Comparison of ENCODE assay signal across 10 mouse cellular contexts in genomic region chr3:62341496-62342205, GRCm38 (mm10). TPM values are rescaled to one million over a fixed set of nuclear protein-coding genes. Genes with fewer than 3 reads are reported as not detected.
DNase-seq lines count a peak whose midpoint lies in the region; ATAC-seq and TF ChIP-seq lines count a peak whose summit lies in the region.
"Had no signal": no experiment of that assay in that cellular context is flagged by ENCODE, and none has a peak within 500 bp of the region (broad histone marks: within the 10 kb centered on the region; RNA-seq: fewer than 3 reads in every experiment).

No protein-coding gene starts in this region.

- peaks cover 5% of the 10 kb centered on the region for H3K4me1 ChIP-seq in kidney, postnatal 0 days (replicated peaks; ENCODE audit: insufficient read depth, low read length)
- peaks cover 7% of the 10 kb centered on the region; the same call in 1 of the 2 replicates for H3K4me1 ChIP-seq in forebrain, embryonic 11.5 days (replicated peaks; ENCODE audit: control insufficient read depth, insufficient read depth, low read length)
- peaks cover 12% of the 10 kb centered on the region; the same call in 1 of the 2 replicates for H3K4me1 ChIP-seq in intestine, postnatal 0 days (replicated peaks; ENCODE audit: control insufficient read depth, insufficient read depth, low read length)
- 0 out of 2 replicates have a peak, but pooled peaks cover 2% of the 10 kb centered on the region for H3K4me1 ChIP-seq in neural tube, embryonic 14.5 days (ENCODE audit: control insufficient read depth, insufficient read depth, low read length)

- no peak overlapping the region for H3K4me3 ChIP-seq in kidney, postnatal 0 days (replicated peaks; ENCODE audit: low read depth, low read length)
- no peak overlapping the region for H3K4me3 ChIP-seq in forebrain, embryonic 11.5 days (ENCODE audit: low read depth, low read length)
- peak overlapping the region; percentile 85 for H3K4me3 ChIP-seq in intestine, postnatal 0 days (ENCODE audit: low read depth, low read length)
- H3K4me3 ChIP-seq in neural tube, embryonic 14.5 days (ENCODE audit: low read depth, low read length): peak overlapping the region; percentile 75

- no peak for ATAC-seq in kidney, postnatal 0 days (replicated peaks; ENCODE audit: low FRiP score, low read depth)
- ATAC-seq in forebrain, embryonic 11.5 days (replicated peaks; ENCODE audit: low FRiP score): no peak
- ATAC-seq in intestine, postnatal 0 days: no peak
- no peak for ATAC-seq in neural tube, embryonic 14.5 days (ENCODE audit: low read depth)
- ATAC-seq in erythroid progenitor cell, adult 5-6 weeks (replicated peaks; ENCODE audit: low FRiP score, poor library complexity, severe bottlenecking): no peak

- no peak overlapping the region for H3K27ac ChIP-seq in kidney, postnatal 0 days
- no peak overlapping the region for H3K27ac ChIP-seq in forebrain, embryonic 11.5 days (ENCODE audit: low read depth, low read length)
- no peak overlapping the region for H3K27ac ChIP-seq in intestine, postnatal 0 days (ENCODE audit: low read depth, low read length)
- no peak overlapping the region for H3K27ac ChIP-seq in neural tube, embryonic 14.5 days (ENCODE audit: low read depth, low read length)

- WGBS in kidney, postnatal 0 days: 34% methylated on average over 3 of the region's 3 CpGs
- 9% methylated on average over 3 of the region's 3 CpGs for WGBS in forebrain, embryonic 11.5 days
- WGBS in intestine, postnatal 0 days: 22% methylated on average over 3 of the region's 3 CpGs
- WGBS in neural tube, embryonic 14.5 days: 17% methylated on average over 3 of the region's 3 CpGs

- H3K27me3 ChIP-seq in kidney, postnatal 0 days (ENCODE audit: insufficient read depth, low read length): no peaks in the 10 kb centered on the region
- H3K27me3 ChIP-seq in forebrain, embryonic 11.5 days (ENCODE audit: control insufficient read depth, insufficient read depth, low read length): peaks cover 7% of the 10 kb centered on the region; the same call in 1 of the 2 replicates
- H3K27me3 ChIP-seq in intestine, postnatal 0 days (replicated peaks; ENCODE audit: control insufficient read depth, insufficient read depth, low read length): no peaks in the 10 kb centered on the region
- H3K27me3 ChIP-seq in neural tube, embryonic 14.5 days (ENCODE audit: control insufficient read depth, insufficient read depth, low read length): no peaks in the 10 kb centered on the region

- 0 out of 2 replicates have a peak, but pooled peaks cover 3% of the 10 kb centered on the region for H3K36me3 ChIP-seq in kidney, postnatal 0 days (ENCODE audit: insufficient read depth, low read length)
- H3K36me3 ChIP-seq in forebrain, embryonic 11.5 days (ENCODE audit: control insufficient read depth, insufficient read depth, low read length): no peaks in the 10 kb centered on the region
- peaks cover 7% of the 10 kb centered on the region for H3K36me3 ChIP-seq in intestine, postnatal 0 days (ENCODE audit: control insufficient read depth, insufficient read depth)
- H3K36me3 ChIP-seq in neural tube, embryonic 14.5 days (ENCODE audit: control insufficient read depth, insufficient read depth, low read length): no peaks in the 10 kb centered on the region

- no peaks in the 10 kb centered on the region for H3K9me3 ChIP-seq in kidney, postnatal 0 days (replicated peaks; ENCODE audit: low read length)
- no peaks in the 10 kb centered on the region for H3K9me3 ChIP-seq in forebrain, embryonic 11.5 days (ENCODE audit: control insufficient read depth, low read length)
- no peaks in the 10 kb centered on the region for H3K9me3 ChIP-seq in intestine, postnatal 0 days (ENCODE audit: control insufficient read depth)
- H3K9me3 ChIP-seq in neural tube, embryonic 14.5 days (ENCODE audit: control insufficient read depth, low read length): no peaks in the 10 kb centered on the region

- no peak for TF ChIP-seq CTCF in kidney, postnatal 0 days (IDR thresholded peaks at IDR 0.05; ENCODE audit: low read depth)
- TF ChIP-seq CTCF in intestine, postnatal 0 days (IDR thresholded peaks at IDR 0.05; ENCODE audit: low read depth): no peak

- H3K9ac ChIP-seq in kidney, postnatal 0 days (ENCODE audit: low read depth, low read length): no peak overlapping the region
- H3K9ac ChIP-seq in forebrain, embryonic 11.5 days (ENCODE audit: low read length): no peak overlapping the region
- H3K9ac ChIP-seq in intestine, postnatal 0 days (ENCODE audit: low read depth, low read length): no peak overlapping the region
- no peak overlapping the region for H3K9ac ChIP-seq in neural tube, embryonic 14.5 days (replicated peaks; ENCODE audit: low read depth, low read length)

- peak overlapping the region; percentile 91; the same call in 1 of the 2 replicates for H3K4me2 ChIP-seq in kidney, postnatal 0 days (ENCODE audit: low read length)
- H3K4me2 ChIP-seq in forebrain, embryonic 11.5 days (ENCODE audit: low read depth, low read length, severe bottlenecking): peak overlapping the region; percentile 20; the same call in 1 of the 2 replicates
- H3K4me2 ChIP-seq in intestine, postnatal 0 days (replicated peaks; ENCODE audit: low read depth): peak overlapping the region; percentile 67
- peak overlapping the region; percentile 69 for H3K4me2 ChIP-seq in neural tube, embryonic 14.5 days (ENCODE audit: low read depth, low read length)

- no peak for DNase-seq in kidney, postnatal 0 days (ENCODE audit: low spot score)
- no peak for DNase-seq in kidney, postnatal 4 days
- no peak for DNase-seq in forebrain, embryonic 11.5 days (ENCODE audit: low spot score)
- DNase-seq in layer of hippocampus, adult 8-10 months (ENCODE audit: low spot score in 2 of 2): no peak
- no peak for DNase-seq in ovary, postnatal 36 days (ENCODE audit: low spot score)
- DNase-seq: kidney, adult 11 months; spleen, adult 18-20 months had no signal

RNA-seq across cellular contexts. Expression of gene Arhgef26, which starts 3.5 kb away (rescaled TPM):
- 7.8 and 8.8 TPM in 2 replicates for polyA plus RNA-seq in kidney, postnatal 0 days (2015; fragmentation: Nextera tagmentation; extraction: Ambion mirVana)
- polyA plus RNA-seq in forebrain, embryonic 11.5 days (2014; fragmentation: Nextera tagmentation; extraction: Ambion mirVana): 6.4 and 9.2 TPM in 2 replicates
- polyA plus RNA-seq in intestine, postnatal 0 days (2015; fragmentation: Nextera tagmentation; extraction: Ambion mirVana): 13.0 and 15.7 TPM in 2 replicates
- polyA plus RNA-seq in neural tube, embryonic 14.5 days (2014; fragmentation: Nextera tagmentation; extraction: Ambion mirVana): 11.4 and 11.7 TPM in 2 replicates
- total RNA-seq in layer of hippocampus, adult 8-10 months (2022): 10 to 100 TPM; 50.6 to 64.3 (median 59.8) TPM
- not detected in 2 replicates for total RNA-seq in erythroid progenitor cell, adult 5-6 weeks (2015; ENCODE audit: low replicate concordance)
- 0.26 TPM in 1 of 2 replicates, not detected in the other for total RNA-seq in erythroid progenitor cell, adult 5-6 weeks (2017; ENCODE audit: low replicate concordance)

Comparison
In these comparisons a context has a peak if more than half of its experiments do, and no peak if none do; other contexts are left out.
1. H3K4me2 ChIP-seq: peak in every context shown above with its lines; median percentile 91 in kidney, postnatal 0 days; 69 in neural tube, embryonic 14.5 days; 67 in intestine, postnatal 0 days; 20 in forebrain, embryonic 11.5 days.
2. H3K4me3 ChIP-seq: peak in intestine, postnatal 0 days (single experiment) and neural tube, embryonic 14.5 days (single experiment); none in kidney, postnatal 0 days (single experiment) and forebrain, embryonic 11.5 days (single experiment).